Mouse (Mus musculus): ENCODE results near the gene Mecr. TPM values are rescaled to one million over a fixed set of nuclear protein-coding genes. Genes with fewer than 3 reads are reported as not detected.

The Mecr gene
- polyA plus RNA-seq, 1 experiment: 17.9 TPM

- no peaks in the 10 kb centered on the region for H3K27me3 ChIP-seq (ENCODE audit: control insufficient read depth, insufficient read depth, low read length, poor library complexity, severe bottlenecking)
- H3K36me3 ChIP-seq (ENCODE audit: control insufficient read depth, insufficient read depth, low read length, poor library complexity, severe bottlenecking): no peaks in the 10 kb centered on the region
- TF ChIP-seq CTCF (IDR thresholded peaks at IDR 0.05; ENCODE audit: low read depth, low read length): peak; percentile 96
- TF ChIP-seq POLR2A (IDR thresholded peaks at IDR 0.05; ENCODE audit: insufficient read depth, low read length): no peak
- H3K4me1 ChIP-seq (ENCODE audit: control insufficient read depth, insufficient read depth, low read length): no peaks in the 10 kb centered on the region
- H3K4me3 ChIP-seq (ENCODE audit: low read depth, low read length): no peak overlapping the region
- no peaks in the 10 kb centered on the region for H3K9me3 ChIP-seq (replicated peaks; ENCODE audit: control insufficient read depth, insufficient read depth, low read length, poor library complexity, severe bottlenecking)
- H3K9ac ChIP-seq (ENCODE audit: low read depth, poor library complexity, severe bottlenecking): no peak overlapping the region
- H3K27ac ChIP-seq (ENCODE audit: insufficient read depth, low read length): no peak overlapping the region
Observed at GRCm38 (mm10) chr4:131860492-131861340, 17.4 kb downstream of the Mecr start.

DNA sequence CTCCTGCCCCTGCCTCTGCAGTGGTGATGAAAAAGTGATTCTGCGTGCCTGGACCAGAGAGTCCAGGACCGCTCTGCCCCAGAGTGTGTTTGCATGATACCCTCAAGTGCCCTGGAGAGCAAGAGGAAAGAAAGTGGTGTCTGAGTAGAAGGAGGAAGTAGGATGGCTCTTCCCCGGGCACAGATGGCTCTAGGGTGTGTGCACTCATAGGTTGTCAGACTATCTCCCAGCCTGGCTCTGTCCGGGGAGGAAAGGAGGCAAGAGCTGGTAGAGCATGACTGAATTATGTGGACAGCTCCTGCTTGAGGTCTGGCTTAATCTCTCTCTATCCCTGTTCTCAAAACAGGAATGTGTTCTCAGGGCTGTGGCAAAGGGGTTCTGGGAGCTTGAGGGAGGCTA is 18.1 kb downstream of the Mecr start:
- H3K36me3 ChIP-seq (ENCODE audit: control insufficient read depth, insufficient read depth, low read length, poor library complexity, severe bottlenecking): no peaks in the 10 kb centered on the region
- no peak overlapping the region for H3K9ac ChIP-seq (ENCODE audit: low read depth, poor library complexity, severe bottlenecking)
- no peaks in the 10 kb centered on the region for H3K9me3 ChIP-seq (replicated peaks; ENCODE audit: control insufficient read depth, insufficient read depth, low read length, poor library complexity, severe bottlenecking)
- no peak overlapping the region for H3K4me3 ChIP-seq (ENCODE audit: low read depth, low read length)
- no peaks in the 10 kb centered on the region for H3K4me1 ChIP-seq (ENCODE audit: control insufficient read depth, insufficient read depth, low read length)
- no peak for TF ChIP-seq CTCF (IDR thresholded peaks at IDR 0.05; ENCODE audit: low read depth, low read length)
- no peak for TF ChIP-seq EP300 (IDR thresholded peaks at IDR 0.05; ENCODE audit: insufficient read depth, low read depth, low read length)
- no peak for TF ChIP-seq POLR2A (IDR thresholded peaks at IDR 0.05; ENCODE audit: insufficient read depth, low read length)
- H3K27ac ChIP-seq (ENCODE audit: insufficient read depth, low read length): no peak overlapping the region
- no peaks in the 10 kb centered on the region for H3K27me3 ChIP-seq (ENCODE audit: control insufficient read depth, insufficient read depth, low read length, poor library complexity, severe bottlenecking)

- Histone ChIP-seq H3K4me1 (ENCODE audit: control insufficient read depth, insufficient read depth, low read length) (peaks cover 2% of the 10 kb centered on the region), H3K36me3 (ENCODE audit: control insufficient read depth, insufficient read depth, low read length, poor library complexity, severe bottlenecking) (peaks cover 2% of the 10 kb centered on the region; the same call in 1 of the 2 replicates), H3K9me3 (replicated peaks; ENCODE audit: control insufficient read depth, insufficient read depth, low read length, poor library complexity, severe bottlenecking) (no peaks in the 10 kb centered on the region), H3K27ac (ENCODE audit: insufficient read depth, low read length) (peak overlapping the region; percentile 88), H3K27me3 (ENCODE audit: control insufficient read depth, insufficient read depth, low read length, poor library complexity, severe bottlenecking) (no peaks in the 10 kb centered on the region), H3K9ac (ENCODE audit: low read depth, poor library complexity, severe bottlenecking) (peak overlapping the region; percentile 100), H3K4me3 (ENCODE audit: low read depth, low read length) (peak overlapping the region; percentile 87)
- no peak for TF ChIP-seq POLR2A (IDR thresholded peaks at IDR 0.05; ENCODE audit: insufficient read depth, low read length)
- TF ChIP-seq CTCF (IDR thresholded peaks at IDR 0.05; ENCODE audit: low read depth, low read length): no peak
- no peak for TF ChIP-seq EP300 (IDR thresholded peaks at IDR 0.05; ENCODE audit: insufficient read depth, low read depth, low read length)
Observed at GRCm38 (mm10) chr4:131872672-131873292, 29.5 kb downstream of the Mecr start.

- H3K9me3 ChIP-seq (replicated peaks; ENCODE audit: control insufficient read depth, insufficient read depth, low read length, poor library complexity, severe bottlenecking): no peaks in the 10 kb centered on the region
- peaks cover 4% of the 10 kb centered on the region for H3K4me1 ChIP-seq (ENCODE audit: control insufficient read depth, insufficient read depth, low read length)
- TF ChIP-seq CTCF (IDR thresholded peaks at IDR 0.05; ENCODE audit: low read depth, low read length) (no peak), EP300 (IDR thresholded peaks at IDR 0.05; ENCODE audit: insufficient read depth, low read depth, low read length) (0 out of 2 replicates have a peak, but pooled peaks have one; percentile 28), POLR2A (IDR thresholded peaks at IDR 0.05; ENCODE audit: insufficient read depth, low read length) (peak; percentile 86)
- peak within 1 kb of the TSS; percentile 95 for H3K4me3 ChIP-seq (ENCODE audit: low read depth, low read length)
- H3K27me3 ChIP-seq (ENCODE audit: control insufficient read depth, insufficient read depth, low read length, poor library complexity, severe bottlenecking): no peaks in the 10 kb centered on the region
- H3K36me3 ChIP-seq (ENCODE audit: control insufficient read depth, insufficient read depth, low read length, poor library complexity, severe bottlenecking): peaks cover 2% of the 10 kb centered on the region; the same call in 1 of the 2 replicates
- H3K27ac ChIP-seq (ENCODE audit: insufficient read depth, low read length): peak within 1 kb of the TSS; percentile 88
- H3K9ac ChIP-seq (ENCODE audit: low read depth, poor library complexity, severe bottlenecking): peak within 1 kb of the TSS; percentile 100
Observed at GRCm38 (mm10) chr4:131873293-131874168, 30.3 kb downstream of the Mecr start, which contains the start of gene Srsf4. Srsf4 (plus strand) TSS chr4:131873617.

DNA sequence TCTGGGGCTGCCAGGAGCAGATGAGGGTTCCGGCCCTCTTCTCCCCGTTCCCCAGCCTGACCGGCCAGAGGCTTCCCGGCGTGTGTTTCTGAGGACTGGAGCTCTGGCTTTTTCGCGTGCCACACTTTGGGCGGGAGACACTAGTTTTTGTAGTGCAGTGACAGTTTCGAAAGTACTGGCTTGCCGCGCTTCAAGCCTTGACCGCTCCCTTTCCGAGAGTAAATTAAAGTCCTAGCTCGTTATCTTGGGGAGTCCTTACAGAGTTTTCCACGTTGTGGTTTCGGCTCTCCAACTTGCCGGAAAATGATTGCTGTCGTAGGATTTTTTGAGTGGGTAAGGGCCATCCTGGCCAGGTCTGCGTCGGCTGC is 30.9 kb downstream of the Mecr start:
- peak overlapping the region; percentile 24 for H3K27ac ChIP-seq (ENCODE audit: insufficient read depth, low read length)
- no peaks in the 10 kb centered on the region for H3K27me3 ChIP-seq (ENCODE audit: control insufficient read depth, insufficient read depth, low read length, poor library complexity, severe bottlenecking)
- H3K36me3 ChIP-seq (ENCODE audit: control insufficient read depth, insufficient read depth, low read length, poor library complexity, severe bottlenecking): peaks cover 2% of the 10 kb centered on the region; the same call in 1 of the 2 replicates
- H3K4me3 ChIP-seq (ENCODE audit: low read depth, low read length): peak overlapping the region; percentile 95
- peak overlapping the region; percentile 100 for H3K9ac ChIP-seq (ENCODE audit: low read depth, poor library complexity, severe bottlenecking)
- no peaks in the 10 kb centered on the region for H3K9me3 ChIP-seq (replicated peaks; ENCODE audit: control insufficient read depth, insufficient read depth, low read length, poor library complexity, severe bottlenecking)
- peaks cover 4% of the 10 kb centered on the region for H3K4me1 ChIP-seq (ENCODE audit: control insufficient read depth, insufficient read depth, low read length)
- TF ChIP-seq POLR2A (IDR thresholded peaks at IDR 0.05; ENCODE audit: insufficient read depth, low read length): no peak

Measured in ES-Bruce4 (cell line).